7 mouse cellular contexts compared by ENCODE assay signal in genomic region chr7:44893197-44893596, GRCm38 (mm10). TPM values are rescaled to one million over a fixed set of nuclear protein-coding genes. Genes with fewer than 3 reads are reported as not detected.
DNase-seq lines count a peak whose midpoint lies in the region; ATAC-seq lines count a peak whose summit lies in the region.

No protein-coding gene starts in this region.

- ATAC-seq in megakaryocyte, adult 5-6 weeks (ENCODE audit: poor library complexity, severe bottlenecking), result no peak
- no peak for ATAC-seq in limb, embryonic 11.5 days (ENCODE audit: insufficient number of reproducible peaks, low FRiP score, low TSS enrichment, low read depth)
- no peak for ATAC-seq in stomach, embryonic 14.5 days (ENCODE audit: insufficient number of reproducible peaks, insufficient read depth, low FRiP score, low read depth)
- no peak for ATAC-seq in granulocyte monocyte progenitor cell, adult 5-6 weeks (replicated peaks; ENCODE audit: poor library complexity, severe bottlenecking)

- H3K36me3 ChIP-seq in megakaryocyte, embryonic 14.5 days (replicated peaks; ENCODE audit: low read length), result peaks cover 37% of the 10 kb centered on the region
- H3K36me3 ChIP-seq in forebrain, embryonic 10.5 days (replicated peaks), result peaks cover 37% of the 10 kb centered on the region
- peaks cover 3% of the 10 kb centered on the region; the same call in 1 of the 2 replicates for H3K36me3 ChIP-seq in limb, embryonic 11.5 days (ENCODE audit: control insufficient read depth, insufficient read depth, low read length)
- H3K36me3 ChIP-seq in stomach, embryonic 14.5 days (ENCODE audit: control insufficient read depth, insufficient read depth, low read length), result peaks cover 9% of the 10 kb centered on the region; the same call in 1 of the 2 replicates

- H3K9me3 ChIP-seq in megakaryocyte, embryonic 14.5 days, result no peaks in the 10 kb centered on the region
- no peaks in the 10 kb centered on the region for H3K9me3 ChIP-seq in forebrain, embryonic 10.5 days
- no peaks in the 10 kb centered on the region for H3K9me3 ChIP-seq in limb, embryonic 11.5 days (ENCODE audit: control insufficient read depth, low read length)
- H3K9me3 ChIP-seq in stomach, embryonic 14.5 days (ENCODE audit: control insufficient read depth, low read depth, low read length), result no peaks in the 10 kb centered on the region

- H3K4me3 ChIP-seq in megakaryocyte, embryonic 14.5 days (replicated peaks), result peak overlapping the region; percentile 64
- H3K4me3 ChIP-seq in forebrain, embryonic 10.5 days, result peak overlapping the region; percentile 94
- no peak overlapping the region for H3K4me3 ChIP-seq in limb, embryonic 11.5 days (ENCODE audit: low read depth, low read length)
- peak overlapping the region; percentile 78; the same call in 1 of the 2 replicates for H3K4me3 ChIP-seq in stomach, embryonic 14.5 days (ENCODE audit: low read depth, low read length)

- no peaks in the 10 kb centered on the region for H3K27me3 ChIP-seq in megakaryocyte, embryonic 14.5 days (replicated peaks)
- H3K27me3 ChIP-seq in forebrain, embryonic 10.5 days (ENCODE audit: poor library complexity, severe bottlenecking), result no peaks in the 10 kb centered on the region
- H3K27me3 ChIP-seq in limb, embryonic 11.5 days (ENCODE audit: control insufficient read depth, insufficient read depth, low read length), result no peaks in the 10 kb centered on the region
- H3K27me3 ChIP-seq in stomach, embryonic 14.5 days (ENCODE audit: control insufficient read depth, insufficient read depth, low read length), result no peaks in the 10 kb centered on the region

- peak; percentile 49 for DNase-seq in forebrain, embryonic 10.5 days (ENCODE audit: extremely low spot score, low spot score)
- no peak for DNase-seq in limb, embryonic 11.5 days (ENCODE audit: low spot score)
- DNase-seq in frontal cortex, postnatal 14 days (ENCODE audit: low spot score in 2 of 2), result no peak

- H3K9ac ChIP-seq in limb, embryonic 11.5 days (ENCODE audit: low read length), result no peak overlapping the region
- 0 out of 2 replicates have a peak overlapping the region, but pooled peaks have one; percentile 6 for H3K9ac ChIP-seq in stomach, embryonic 14.5 days (replicated peaks; ENCODE audit: low read depth, low read length)

- 26% methylated on average over 8 of the region's 8 CpGs for WGBS in forebrain, embryonic 10.5 days
- 35% methylated on average over 8 of the region's 8 CpGs for WGBS in limb, embryonic 11.5 days
- WGBS in stomach, embryonic 14.5 days, result 19% methylated on average over 8 of the region's 8 CpGs

- peaks cover 68% of the 10 kb centered on the region for H3K4me1 ChIP-seq in megakaryocyte, embryonic 14.5 days
- H3K4me1 ChIP-seq in forebrain, embryonic 10.5 days, result peaks cover 63% of the 10 kb centered on the region
- peaks cover 15% of the 10 kb centered on the region for H3K4me1 ChIP-seq in limb, embryonic 11.5 days (ENCODE audit: control insufficient read depth, insufficient read depth, low read length)
- peaks cover 34% of the 10 kb centered on the region for H3K4me1 ChIP-seq in stomach, embryonic 14.5 days (ENCODE audit: control insufficient read depth, insufficient read depth, low read length)

- H3K27ac ChIP-seq in forebrain, embryonic 10.5 days, result peak overlapping the region; percentile 98
- peak overlapping the region; percentile 24; the same call in 1 of the 2 replicates for H3K27ac ChIP-seq in limb, embryonic 11.5 days (replicated peaks; ENCODE audit: low read depth, low read length)
- H3K27ac ChIP-seq in stomach, embryonic 14.5 days (ENCODE audit: low read length), result peak overlapping the region; percentile 82

- H3K4me2 ChIP-seq in limb, embryonic 11.5 days (ENCODE audit: low read depth, severe bottlenecking), result no peak overlapping the region
- H3K4me2 ChIP-seq in stomach, embryonic 14.5 days (replicated peaks; ENCODE audit: low read depth, low read length), result peak overlapping the region; percentile 34

RNA-seq across cellular contexts. Expression of gene Med25, which starts 0.7 kb away (rescaled TPM):
- polyA plus RNA-seq in megakaryocyte, embryonic 14.5 days (2012; ENCODE audit: insufficient read depth, low replicate concordance), result 249 and 952 TPM in 2 replicates
- total RNA-seq in megakaryocyte, adult 5-6 weeks (2015), result 19.4 and 23.7 TPM in 2 replicates
- 8.6 and 9.0 TPM in 2 replicates for total RNA-seq in megakaryocyte, adult 5-6 weeks (2017)
- polyA plus RNA-seq in forebrain, embryonic 10.5 days (2016; fragmentation: Nextera tagmentation; extraction: Ambion mirVana), result 175 and 185 TPM in 2 replicates
- 79.2 and 80.5 TPM in 2 replicates for polyA plus RNA-seq in limb, embryonic 11.5 days (2014; fragmentation: Nextera tagmentation; extraction: Ambion mirVana)
- polyA plus RNA-seq in stomach, embryonic 14.5 days (2014; fragmentation: Nextera tagmentation; extraction: Ambion mirVana), result 65.2 and 79.4 TPM in 2 replicates
- 26.7 and 51.2 TPM in 2 replicates for total RNA-seq in granulocyte monocyte progenitor cell, adult 5-6 weeks (2014; fragmentation: Nextera tagmentation)
- total RNA-seq in granulocyte monocyte progenitor cell, adult 5-6 weeks (2017), result 9.2 and 15.6 TPM in 2 replicates

RNA-seq across cellular contexts. Expression of gene Fuz, which starts 2.7 kb away (rescaled TPM):
- polyA plus RNA-seq in megakaryocyte, embryonic 14.5 days (2012; ENCODE audit: insufficient read depth, low replicate concordance), result 69.9 and 126 TPM in 2 replicates
- 4.6 and 4.7 TPM in 2 replicates for total RNA-seq in megakaryocyte, adult 5-6 weeks (2015)
- 11.1 and 11.3 TPM in 2 replicates for total RNA-seq in megakaryocyte, adult 5-6 weeks (2017)
- polyA plus RNA-seq in forebrain, embryonic 10.5 days (2016; fragmentation: Nextera tagmentation; extraction: Ambion mirVana), result 24.8 and 25.0 TPM in 2 replicates
- 14.8 and 16.0 TPM in 2 replicates for polyA plus RNA-seq in limb, embryonic 11.5 days (2014; fragmentation: Nextera tagmentation; extraction: Ambion mirVana)
- 25.8 and 26.4 TPM in 2 replicates for polyA plus RNA-seq in stomach, embryonic 14.5 days (2014; fragmentation: Nextera tagmentation; extraction: Ambion mirVana)
- 13.6 TPM in 2 replicates for total RNA-seq in granulocyte monocyte progenitor cell, adult 5-6 weeks (2014; fragmentation: Nextera tagmentation)
- 16.5 and 18.0 TPM in 2 replicates for total RNA-seq in granulocyte monocyte progenitor cell, adult 5-6 weeks (2017)

RNA-seq across cellular contexts. Expression of gene Ptov1, which starts 23.6 kb away (rescaled TPM):
- polyA plus RNA-seq in megakaryocyte, embryonic 14.5 days (2012; ENCODE audit: insufficient read depth, low replicate concordance), result 191 and 368 TPM in 2 replicates
- total RNA-seq in megakaryocyte, adult 5-6 weeks (2015), result 21.3 and 29.0 TPM in 2 replicates
- total RNA-seq in megakaryocyte, adult 5-6 weeks (2017), result 5.9 and 8.7 TPM in 2 replicates
- polyA plus RNA-seq in forebrain, embryonic 10.5 days (2016; fragmentation: Nextera tagmentation; extraction: Ambion mirVana), result 415 and 438 TPM in 2 replicates
- 410 and 427 TPM in 2 replicates for polyA plus RNA-seq in limb, embryonic 11.5 days (2014; fragmentation: Nextera tagmentation; extraction: Ambion mirVana)
- 377 and 384 TPM in 2 replicates for polyA plus RNA-seq in stomach, embryonic 14.5 days (2014; fragmentation: Nextera tagmentation; extraction: Ambion mirVana)
- 67.0 and 95.4 TPM in 2 replicates for total RNA-seq in granulocyte monocyte progenitor cell, adult 5-6 weeks (2014; fragmentation: Nextera tagmentation)
- total RNA-seq in granulocyte monocyte progenitor cell, adult 5-6 weeks (2017), result 24.4 and 32.1 TPM in 2 replicates

RNA-seq across cellular contexts. Expression of gene Ap2a1, which starts 36.1 kb away (rescaled TPM):
- polyA plus RNA-seq in megakaryocyte, embryonic 14.5 days (2012; ENCODE audit: insufficient read depth, low replicate concordance), result 137 and 235 TPM in 2 replicates
- total RNA-seq in megakaryocyte, adult 5-6 weeks (2015), result 33.2 and 36.1 TPM in 2 replicates
- total RNA-seq in megakaryocyte, adult 5-6 weeks (2017), result 20.2 and 33.6 TPM in 2 replicates
- polyA plus RNA-seq in forebrain, embryonic 10.5 days (2016; fragmentation: Nextera tagmentation; extraction: Ambion mirVana), result 69.1 and 69.5 TPM in 2 replicates
- 77.0 and 78.8 TPM in 2 replicates for polyA plus RNA-seq in limb, embryonic 11.5 days (2014; fragmentation: Nextera tagmentation; extraction: Ambion mirVana)
- polyA plus RNA-seq in stomach, embryonic 14.5 days (2014; fragmentation: Nextera tagmentation; extraction: Ambion mirVana), result 67.3 and 72.1 TPM in 2 replicates
- total RNA-seq in granulocyte monocyte progenitor cell, adult 5-6 weeks (2014; fragmentation: Nextera tagmentation), result 40.8 and 84.2 TPM in 2 replicates
- 28.6 and 30.1 TPM in 2 replicates for total RNA-seq in granulocyte monocyte progenitor cell, adult 5-6 weeks (2017)

RNA-seq across cellular contexts. Expression of gene Pnkp, which starts 36.3 kb away (rescaled TPM):
- polyA plus RNA-seq in megakaryocyte, embryonic 14.5 days (2012; ENCODE audit: insufficient read depth, low replicate concordance), result 30.0 and 36.4 TPM in 2 replicates
- total RNA-seq in megakaryocyte, adult 5-6 weeks (2015), result 75.1 and 89.7 TPM in 2 replicates
- 109 and 129 TPM in 2 replicates for total RNA-seq in megakaryocyte, adult 5-6 weeks (2017)
- polyA plus RNA-seq in forebrain, embryonic 10.5 days (2016; fragmentation: Nextera tagmentation; extraction: Ambion mirVana), result 37.8 and 39.8 TPM in 2 replicates
- polyA plus RNA-seq in limb, embryonic 11.5 days (2014; fragmentation: Nextera tagmentation; extraction: Ambion mirVana), result 31.0 and 31.2 TPM in 2 replicates
- 25.7 and 30.0 TPM in 2 replicates for polyA plus RNA-seq in stomach, embryonic 14.5 days (2014; fragmentation: Nextera tagmentation; extraction: Ambion mirVana)
- 61.3 and 65.7 TPM in 2 replicates for total RNA-seq in granulocyte monocyte progenitor cell, adult 5-6 weeks (2014; fragmentation: Nextera tagmentation)
- total RNA-seq in granulocyte monocyte progenitor cell, adult 5-6 weeks (2017), result 51.0 and 79.6 TPM in 2 replicates

Comparison
In these comparisons a context has a peak if more than half of its experiments do, and no peak if none do; other contexts are left out.
1. H3K27ac ChIP-seq: peak in every context shown above with its lines; median percentile 98 in forebrain, embryonic 10.5 days; 82 in stomach, embryonic 14.5 days; 24 in limb, embryonic 11.5 days.